Mouse (Mus musculus) stomach, postnatal 0 days (tissue): ENCODE data around the gene Efs.

Experiments used
- CTCF ChIP-seq: IDR thresholded peaks from 2 replicates; pipeline ENCODE4 v1.5.1; 2016; ENCODE audit warnings: antibody characterized with exemption, low read depth, mild to moderate bottlenecking, moderate library complexity
- EP300 ChIP-seq: optimal IDR thresholded peaks from 2 replicates; pipeline ENCODE3; 2016; ENCODE audit warnings: antibody characterized with exemption

DNA sequence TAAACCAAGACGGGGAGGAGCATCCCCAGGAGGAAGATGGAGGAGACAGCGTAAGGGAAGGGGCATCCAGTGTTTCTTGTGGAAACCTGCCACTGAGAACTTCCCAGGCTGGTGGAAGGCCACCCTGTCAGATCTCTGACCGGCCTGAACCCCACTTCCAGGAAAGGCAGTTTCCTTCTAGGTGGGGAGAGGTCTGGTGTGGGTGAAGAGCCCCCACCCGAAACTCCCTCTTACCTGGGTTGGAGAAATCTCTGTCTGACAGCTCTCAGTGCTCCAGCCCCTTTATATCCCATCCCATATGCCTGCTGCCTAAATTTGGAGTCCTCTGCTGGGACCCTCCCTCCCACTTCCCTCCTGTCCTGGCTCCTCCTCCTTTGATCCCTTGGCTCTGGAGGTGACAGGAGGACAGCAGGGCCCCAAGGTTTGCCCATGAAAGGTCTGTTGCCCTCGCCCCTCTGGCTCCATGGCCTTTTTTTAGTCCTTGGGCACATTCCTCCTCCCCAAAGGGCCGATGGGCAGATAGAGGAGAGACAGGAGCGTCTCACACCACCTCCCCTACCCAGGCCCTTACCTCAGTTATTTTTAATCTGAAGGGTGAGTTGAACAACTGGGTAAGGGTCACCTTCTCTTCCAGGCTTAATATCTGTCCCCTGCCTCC is 40.5 kb upstream of the Efs start, which contains the start of gene Myh6:
- TF ChIP-seq CTCF, result no peak
- no peak for TF ChIP-seq EP300
